Mouse (Mus musculus): Measurements from ENCODE around the gene Slc22a16.
"Not testable (repeated sequence)": the region's sequence is repeated elsewhere in the genome, so short reads cannot be mapped to it uniquely, and the experiment has no call there.

The Slc22a16 gene

DNA sequence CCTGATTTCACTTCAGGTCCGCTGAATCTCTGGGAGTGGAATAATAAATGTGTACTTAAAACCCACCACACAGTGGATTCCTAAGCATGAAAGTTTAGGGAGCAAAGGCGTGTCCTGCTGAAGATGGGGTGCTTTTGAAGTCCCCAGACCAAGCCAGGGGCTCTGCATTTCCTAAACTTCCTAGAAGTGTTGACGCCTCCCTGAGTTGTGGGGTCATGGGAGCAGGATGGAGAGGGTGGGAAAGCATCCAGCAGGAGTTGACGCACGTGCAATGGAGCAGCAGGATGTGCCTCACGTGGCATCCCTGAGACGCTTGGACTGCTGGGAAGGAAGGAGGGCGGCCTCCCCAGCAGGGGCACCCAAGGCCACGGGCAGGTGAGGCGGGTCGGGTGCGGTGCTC lies at the start of gene Slc22a16:
Slc22a16 (plus strand) TSS at position 301 of the 400 bp plus-strand sequence.
- DNase-seq (ENCODE audit: low spot score) = no peak

DNA sequence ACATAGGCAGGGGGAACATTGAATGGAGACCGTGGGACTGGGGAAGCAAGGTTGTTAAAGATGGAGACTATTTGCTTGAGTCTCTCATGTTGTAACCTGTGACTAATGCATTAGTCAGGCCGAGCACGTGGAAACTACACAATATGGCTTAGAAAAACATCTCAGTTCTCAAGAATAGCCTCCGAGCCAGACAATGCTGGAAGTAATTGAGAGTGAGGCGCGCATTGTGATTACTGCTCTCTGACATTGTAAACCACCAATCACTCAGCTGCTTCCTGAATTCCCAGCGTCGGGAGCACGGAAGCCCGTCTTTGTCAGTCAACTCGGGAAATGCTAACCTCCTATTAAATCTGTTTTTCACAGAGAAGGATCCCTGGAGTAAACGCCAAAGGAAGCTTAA lies 48.6 kb upstream of the Slc22a16 start:
- no peak for DNase-seq (ENCODE audit: low spot score)

DNA sequence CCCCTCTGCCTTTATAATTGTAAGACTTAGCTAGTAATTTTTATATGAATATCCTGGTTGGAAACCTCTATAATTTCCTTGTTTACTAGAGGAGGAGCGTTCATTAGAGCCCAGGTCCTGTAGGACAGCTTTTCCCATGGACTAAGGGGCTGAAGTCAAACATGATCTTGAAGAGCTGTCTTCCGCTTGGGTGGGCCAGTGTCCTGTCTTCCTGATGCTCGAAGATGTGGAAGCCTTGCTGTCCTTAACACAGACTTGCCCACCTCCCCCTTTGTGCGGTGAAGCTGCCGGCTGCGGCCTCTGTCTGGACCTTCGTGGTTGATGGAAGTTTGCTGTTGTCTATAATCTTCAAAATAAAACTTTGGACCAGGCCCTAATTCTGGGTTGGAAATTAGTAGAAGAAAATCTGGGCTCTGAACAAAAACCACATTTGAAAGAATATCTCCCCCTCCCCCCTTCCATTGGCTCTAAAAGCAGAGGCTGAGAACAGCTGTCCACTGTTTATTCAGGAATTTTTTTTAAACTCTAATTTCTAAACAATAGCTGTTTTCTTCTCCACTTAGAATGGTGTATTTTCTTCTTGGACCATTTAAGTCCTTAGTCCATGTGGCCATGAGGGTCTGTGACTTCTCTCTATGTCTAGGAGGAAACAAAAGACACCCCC lies 46.7 kb upstream of the Slc22a16 start:
- no peak for DNase-seq (ENCODE audit: low spot score)

DNA sequence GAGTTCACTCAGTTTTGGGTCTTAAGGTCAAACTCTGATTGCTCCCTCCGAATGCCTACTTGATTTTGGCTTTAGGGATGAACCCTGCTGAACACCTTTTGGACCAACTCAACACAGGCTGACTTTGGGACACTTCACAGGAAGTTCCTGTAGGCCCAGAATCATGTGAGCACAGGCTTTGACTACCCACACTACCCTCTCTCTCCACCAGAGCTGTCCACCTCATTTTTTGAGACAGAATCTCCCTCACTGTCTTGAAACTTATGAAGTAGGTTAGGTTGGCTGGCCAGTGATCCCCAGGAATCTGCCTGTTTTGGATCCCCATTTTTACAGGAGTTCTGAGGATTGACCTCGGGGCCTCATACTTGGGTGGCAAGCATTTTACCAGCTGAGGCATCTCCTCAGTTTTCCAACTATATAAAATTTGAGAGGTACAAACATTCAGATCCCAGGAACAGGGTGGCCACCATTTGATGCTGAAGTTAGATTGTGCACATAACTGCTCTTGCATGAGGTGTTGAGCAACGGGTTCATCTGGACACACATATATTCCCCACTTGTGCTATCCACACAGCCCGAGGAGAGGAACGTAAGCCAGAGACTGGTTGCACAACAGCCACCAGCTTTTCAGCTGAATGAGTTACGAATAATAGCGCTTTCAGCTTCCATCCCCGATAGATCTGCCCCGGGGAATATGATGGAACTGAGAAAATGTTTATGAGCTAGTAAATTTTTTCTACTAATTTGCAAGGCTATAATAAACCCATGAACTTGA lies 45.9 kb upstream of the Slc22a16 start:
- DNase-seq (ENCODE audit: low spot score) = no peak

DNA sequence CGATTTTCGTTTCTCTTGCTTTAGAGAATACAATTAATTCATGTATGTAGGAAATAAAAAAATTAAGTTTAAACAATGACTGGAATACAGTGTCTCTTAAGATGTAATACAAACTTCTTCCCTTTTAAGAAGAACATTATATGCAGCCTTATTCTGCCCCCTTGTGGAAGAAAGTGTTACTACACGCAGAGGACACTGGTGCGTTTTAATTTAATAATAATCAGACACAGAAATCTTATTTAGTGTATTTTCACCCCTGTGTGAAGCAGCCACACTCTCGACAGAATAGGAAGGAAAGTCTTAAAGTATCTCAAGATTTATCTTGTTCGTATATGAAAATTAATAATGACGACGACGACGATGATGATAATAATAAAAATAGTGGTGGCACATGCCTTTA lies 45.1 kb upstream of the Slc22a16 start:
- no peak for DNase-seq (ENCODE audit: low spot score)

DNA sequence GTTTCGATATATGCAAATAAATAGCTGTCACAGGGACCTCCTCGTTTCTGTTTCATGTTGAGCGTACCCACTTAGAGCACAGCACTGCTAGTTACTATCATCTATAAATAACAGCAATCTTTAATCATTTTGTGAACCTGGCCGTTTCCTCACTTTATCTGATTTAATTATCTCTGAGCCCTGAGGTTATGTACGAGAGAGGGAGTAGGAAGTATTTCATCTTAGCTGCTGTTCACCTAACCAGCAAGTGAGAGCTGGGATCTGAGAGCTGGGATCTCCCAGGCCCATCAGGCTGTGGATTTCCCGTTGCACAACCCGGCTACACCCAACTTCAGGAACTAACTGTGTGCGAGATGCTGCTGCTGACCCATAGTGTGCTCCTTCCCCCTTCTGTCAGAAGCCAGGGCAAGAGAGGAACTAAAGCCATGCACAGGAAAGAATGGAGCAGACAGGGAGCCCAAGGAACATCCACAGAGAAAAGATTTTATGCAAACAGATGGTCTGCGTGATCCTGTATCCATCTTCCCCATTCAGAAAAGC lies 44.5 kb upstream of the Slc22a16 start:
- DNase-seq (ENCODE audit: low spot score) = no peak

DNA sequence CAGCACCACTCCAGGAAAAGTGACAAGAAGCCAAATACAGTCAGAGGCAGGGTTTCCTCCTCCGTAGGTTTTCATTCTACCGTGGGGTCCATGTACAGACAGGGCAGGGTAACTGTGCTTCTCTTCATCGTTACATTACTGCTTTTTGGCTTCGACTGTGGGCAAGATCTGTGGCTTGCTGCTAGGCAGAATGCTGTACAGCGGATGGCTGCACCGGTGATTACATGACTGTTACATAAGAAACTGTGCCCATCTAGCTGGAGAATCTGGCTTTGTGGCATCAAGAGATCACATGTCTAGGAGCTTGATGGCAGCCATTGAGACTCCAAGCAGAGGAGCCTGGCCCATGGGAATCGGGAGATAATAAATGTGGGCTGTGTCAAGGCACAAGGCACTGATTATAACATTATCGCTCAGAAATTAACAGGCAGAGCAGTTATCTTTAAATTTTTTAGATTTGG lies 43.8 kb upstream of the Slc22a16 start:
- no peak for DNase-seq (ENCODE audit: low spot score)

DNA sequence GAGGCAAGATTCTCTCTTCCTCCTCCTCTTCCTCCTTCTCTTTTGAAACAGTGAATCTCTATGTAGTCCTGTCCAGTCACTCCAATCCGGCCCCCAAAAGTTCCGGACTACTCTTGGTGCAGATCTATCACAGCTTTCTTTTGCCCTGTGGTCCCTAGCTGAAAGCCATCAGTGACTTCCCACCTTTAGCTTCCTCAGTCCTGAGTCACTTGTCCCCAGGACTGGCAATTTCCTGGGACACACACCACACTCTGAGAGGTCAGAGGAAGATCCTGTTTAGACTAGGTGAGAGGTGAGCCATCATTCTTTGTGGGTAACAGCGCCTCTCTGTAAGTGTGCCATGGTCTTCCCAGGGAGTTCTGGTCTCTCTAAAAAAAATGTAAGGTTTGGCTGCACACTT lies 43.1 kb upstream of the Slc22a16 start:
- no peak for DNase-seq (ENCODE audit: low spot score)

DNA sequence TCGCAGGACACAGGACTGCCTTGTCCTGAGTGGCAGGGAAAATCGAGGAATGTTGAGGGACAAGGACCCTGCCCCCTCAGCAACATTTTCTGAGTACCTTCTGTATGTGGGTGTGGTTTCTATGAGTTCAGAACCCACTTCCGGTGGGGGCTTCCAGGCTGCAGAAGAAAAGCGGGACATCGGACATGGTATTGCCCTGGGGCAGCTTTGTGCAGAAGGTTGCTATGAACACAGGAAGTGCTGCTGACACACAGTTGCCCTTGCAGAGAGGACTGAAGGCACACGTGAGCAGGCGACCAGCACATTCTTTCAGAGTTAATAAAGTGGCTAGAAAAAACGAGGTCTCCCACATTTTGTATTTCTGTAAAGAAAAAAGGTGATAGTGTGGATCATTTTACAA lies 42.6 kb upstream of the Slc22a16 start:
- DNase-seq (ENCODE audit: low spot score) = no peak

DNA sequence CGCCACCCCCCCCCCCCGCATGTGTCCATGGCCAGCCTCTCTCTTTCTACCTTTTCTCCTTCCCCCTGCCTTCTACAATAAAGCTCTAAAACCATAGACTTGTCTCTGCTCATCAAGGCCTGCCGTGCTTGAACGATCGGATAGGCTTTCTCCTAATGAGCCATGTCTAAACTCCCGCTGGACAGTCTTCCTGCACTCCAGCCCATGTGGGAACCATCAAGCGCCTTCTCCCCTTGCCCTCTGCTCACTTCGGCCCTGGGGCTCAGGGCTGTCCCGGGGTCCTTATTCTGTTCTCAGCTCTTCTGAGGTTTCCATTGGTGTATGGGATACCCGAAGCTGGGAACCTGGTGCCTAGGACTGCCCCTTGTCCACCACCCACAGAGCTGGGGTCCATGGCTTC lies 41.5 kb upstream of the Slc22a16 start:
- no peak for DNase-seq (ENCODE audit: low spot score)

DNA sequence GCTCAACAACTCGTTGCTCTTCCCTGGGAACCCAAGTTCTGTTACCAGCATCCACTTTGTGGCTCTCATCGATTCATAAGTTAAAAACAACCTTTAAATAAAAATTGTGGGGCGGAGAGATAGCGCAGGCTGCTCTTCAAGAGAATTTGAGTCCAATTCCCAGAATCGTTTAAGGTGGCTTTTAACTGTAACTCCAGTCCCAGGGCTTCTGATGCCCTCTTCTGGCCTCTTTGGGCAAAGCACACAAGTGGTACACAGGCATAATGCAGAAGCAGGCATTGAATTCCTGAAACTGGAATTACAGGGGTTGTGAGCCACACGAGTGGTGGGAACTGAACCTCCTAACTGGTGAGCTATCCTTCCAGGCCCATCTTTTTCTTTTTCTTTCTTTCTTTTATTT lies 40.5 kb upstream of the Slc22a16 start:
- no peak for DNase-seq (ENCODE audit: low spot score)

DNA sequence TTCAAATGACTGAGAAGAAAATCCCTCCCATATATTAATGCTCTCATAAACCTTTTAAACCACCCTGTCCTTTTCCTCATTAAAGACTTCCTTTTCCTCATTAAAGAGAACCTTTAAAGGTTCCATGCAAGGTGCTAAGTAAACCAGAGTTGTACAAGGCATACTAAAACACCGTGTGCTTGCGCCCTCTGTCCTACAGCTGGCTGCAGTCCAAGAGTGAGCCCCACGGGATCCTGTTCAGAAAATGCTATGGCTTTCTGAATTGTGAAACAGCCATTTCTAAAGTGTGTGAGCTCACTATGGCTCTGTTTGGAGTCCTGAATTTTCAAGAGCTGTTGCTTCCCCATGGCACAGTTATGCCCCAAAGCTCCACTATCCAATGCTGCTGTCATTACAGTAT lies 39.5 kb upstream of the Slc22a16 start:
- DNase-seq (ENCODE audit: low spot score) = no peak

DNA sequence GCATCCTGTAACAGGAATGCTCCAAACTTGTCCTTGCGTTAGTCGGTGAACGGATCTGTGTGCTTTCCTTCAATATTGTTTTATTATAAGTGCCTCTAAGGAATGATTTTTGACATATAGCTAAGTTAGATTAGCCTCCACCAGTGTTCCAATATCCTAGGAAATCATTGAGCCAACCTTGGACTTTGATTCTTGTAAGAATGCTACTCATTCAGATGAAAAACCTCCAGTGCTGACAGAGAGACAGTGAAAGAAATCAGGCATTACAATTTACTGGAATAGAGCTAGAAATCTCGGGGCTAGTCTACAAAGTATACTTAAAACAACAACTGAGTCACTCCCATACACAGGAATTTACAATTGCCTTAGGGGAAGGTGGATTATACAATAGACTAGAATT lies 37.5 kb upstream of the Slc22a16 start:
- not testable (repeated sequence) for DNase-seq (ENCODE audit: low spot score)

DNA sequence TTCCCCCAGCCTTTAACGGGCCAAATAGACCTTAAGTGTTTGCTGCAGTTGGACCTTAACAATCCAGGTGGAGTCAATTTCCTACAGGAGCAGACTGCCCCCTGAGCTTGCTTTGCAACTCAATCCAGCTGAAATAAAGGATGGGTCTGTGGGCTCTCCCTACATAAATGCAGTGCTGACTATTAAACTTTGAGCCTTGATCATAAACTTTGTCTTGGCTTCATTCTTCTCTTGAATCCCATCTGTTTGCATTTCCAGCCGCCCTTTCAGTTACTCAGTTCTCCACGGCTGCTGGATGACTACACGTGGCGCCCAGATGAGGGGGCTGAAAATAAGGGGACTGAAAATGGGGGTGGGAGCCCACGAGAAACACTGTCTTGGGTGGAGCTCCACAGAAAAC lies 28.8 kb upstream of the Slc22a16 start:
- no peak for DNase-seq (ENCODE audit: low spot score)

DNA sequence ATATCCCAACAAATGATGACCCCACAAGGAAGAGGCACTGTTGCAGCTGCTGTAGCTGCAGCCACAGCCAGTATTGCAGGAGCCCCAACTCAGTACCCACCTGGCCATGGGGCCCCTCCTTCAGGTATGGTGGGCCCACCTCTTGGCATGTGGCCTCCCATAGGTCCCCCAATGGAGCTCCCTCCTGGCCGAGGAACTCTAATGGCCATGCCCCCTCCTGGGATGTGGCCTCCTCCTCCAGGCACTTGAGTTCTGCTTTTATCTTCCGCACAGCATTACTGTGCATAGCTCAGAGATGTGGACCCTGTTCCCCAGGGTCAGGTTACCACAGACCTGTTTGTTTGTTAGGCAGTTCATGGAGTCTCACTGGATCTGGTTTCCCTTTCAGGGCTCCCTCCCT lies 20.8 kb upstream of the Slc22a16 start:
- no peak for DNase-seq (ENCODE audit: low spot score)

DNA sequence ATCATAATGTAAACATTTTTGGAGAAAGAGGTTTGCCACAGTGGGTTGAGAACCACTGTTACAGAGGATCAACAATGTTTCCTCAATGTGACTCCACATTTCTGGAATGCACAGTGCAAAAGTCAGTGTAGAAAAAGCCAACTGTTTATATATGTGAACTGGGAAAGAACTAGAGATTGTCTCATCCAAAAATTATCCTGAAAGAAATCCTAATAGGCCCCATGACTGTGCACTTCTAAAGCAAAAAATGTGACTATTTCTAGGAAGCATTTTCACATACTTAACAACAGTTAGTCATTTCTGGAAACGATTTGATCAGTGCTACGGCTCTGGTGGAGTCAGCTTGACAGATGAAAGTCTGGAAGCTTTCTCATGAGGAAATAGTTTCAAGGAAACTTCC lies 18.3 kb upstream of the Slc22a16 start:
- no peak for DNase-seq (ENCODE audit: low spot score)

DNA sequence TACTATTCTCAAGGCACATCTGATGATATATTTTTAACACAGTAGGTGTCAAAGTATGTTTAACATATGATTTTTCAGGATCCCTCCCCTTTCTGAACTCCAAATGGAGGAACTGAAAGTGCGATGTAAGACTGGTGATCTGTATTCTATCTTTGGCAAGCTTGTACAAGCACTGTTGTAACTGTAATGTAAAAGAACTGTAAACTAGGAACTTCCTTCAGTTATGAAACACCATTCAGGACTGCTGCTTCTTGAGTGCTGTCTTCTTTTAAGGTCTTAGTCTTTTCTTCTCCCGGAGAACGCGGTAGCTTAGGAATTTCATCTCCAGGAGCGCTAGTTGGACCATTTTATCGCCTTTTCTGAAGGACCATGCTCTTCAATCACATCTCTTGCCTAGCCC lies 4.4 kb upstream of the Slc22a16 start:
- DNase-seq (ENCODE audit: low spot score) = not testable (repeated sequence)

DNA sequence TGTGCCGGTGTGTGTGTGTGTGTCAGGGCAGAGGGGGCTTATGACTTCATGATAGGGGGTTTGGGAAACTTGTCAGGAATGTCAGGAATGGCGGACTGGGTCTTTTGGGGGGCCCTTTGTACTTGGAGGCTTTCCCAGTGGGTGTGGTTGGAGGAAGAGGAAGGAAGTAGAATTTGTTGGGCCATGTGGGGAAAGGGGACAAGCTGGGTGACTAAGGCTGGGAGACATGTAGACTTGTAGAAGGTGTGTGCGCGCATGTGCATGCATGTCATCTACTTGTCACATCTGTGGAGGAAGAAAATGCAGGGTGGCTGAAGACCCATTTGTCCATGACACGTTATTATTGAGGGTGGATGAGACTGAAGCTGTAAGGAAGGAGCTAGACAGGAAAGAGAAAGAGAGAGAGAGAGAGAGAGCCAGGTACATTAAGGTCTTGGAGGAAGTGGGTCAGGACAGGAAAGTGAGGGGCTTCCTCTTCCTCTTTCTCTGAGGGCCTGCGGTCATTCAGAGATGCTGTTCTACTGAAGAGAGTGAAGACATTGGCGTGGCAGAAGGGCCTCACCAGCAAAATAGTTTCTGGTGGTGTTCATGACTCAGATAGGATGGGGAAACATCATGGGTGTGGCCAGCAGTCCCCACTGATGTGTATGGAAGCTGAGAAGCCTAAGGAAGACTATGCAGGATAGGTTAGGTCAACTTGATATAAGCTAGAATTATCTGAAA lies 5.9 kb downstream of the Slc22a16 start:
- no peak for DNase-seq (ENCODE audit: low spot score)

DNA sequence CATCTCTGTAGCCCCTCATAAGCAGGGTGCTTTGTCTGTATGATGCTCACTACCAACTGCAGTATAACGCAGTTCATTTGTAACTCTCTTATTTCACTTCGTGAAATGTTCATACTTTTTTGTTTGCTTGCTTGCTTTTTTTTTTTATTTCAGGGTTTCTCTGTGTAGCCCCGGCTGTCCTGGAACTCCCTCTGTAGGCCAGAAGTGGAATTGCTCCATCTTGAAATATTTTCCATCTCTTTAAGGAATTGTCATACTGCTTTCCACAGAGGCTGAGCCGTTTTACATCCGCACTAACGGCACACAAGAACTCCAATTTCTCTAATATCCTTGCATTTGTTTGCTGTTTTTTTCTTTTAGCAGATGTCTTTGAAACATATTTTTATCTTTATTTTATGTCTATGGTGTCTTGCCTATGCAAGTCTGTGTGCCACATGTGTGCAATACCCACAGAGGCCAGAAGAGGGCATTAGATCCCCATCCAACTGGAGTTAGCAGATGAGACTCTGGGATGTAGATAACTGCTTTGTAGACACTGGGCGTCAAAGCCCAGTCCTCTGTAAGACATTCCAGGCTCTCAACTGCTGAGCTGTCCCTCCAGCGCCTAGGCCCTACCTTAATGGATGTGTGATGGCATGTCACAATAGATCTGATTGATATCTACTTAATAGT lies 13.6 kb downstream of the Slc22a16 start:
- peak; percentile 53 for DNase-seq (ENCODE audit: low spot score)

DNA sequence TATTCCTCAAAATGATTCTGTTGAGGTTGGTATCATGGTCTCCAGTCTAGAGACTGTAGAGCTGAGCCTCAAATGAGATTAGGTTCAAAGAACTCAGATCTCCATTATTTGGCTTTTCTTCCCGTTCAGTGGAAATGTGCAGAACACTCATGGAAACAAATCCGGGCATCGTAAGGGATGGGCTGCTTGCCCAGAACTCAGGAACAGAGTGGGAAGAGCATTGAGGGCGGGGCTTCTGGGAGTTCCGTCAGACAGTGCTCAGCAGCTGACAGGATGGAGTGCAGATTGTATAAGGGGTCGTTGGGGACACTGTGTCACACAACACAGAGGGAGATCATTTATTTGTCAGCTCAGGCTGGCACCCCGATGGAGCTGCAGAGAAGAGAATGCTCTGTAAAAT lies 22.1 kb downstream of the Slc22a16 start:
- DNase-seq (ENCODE audit: low spot score) = no peak

DNA sequence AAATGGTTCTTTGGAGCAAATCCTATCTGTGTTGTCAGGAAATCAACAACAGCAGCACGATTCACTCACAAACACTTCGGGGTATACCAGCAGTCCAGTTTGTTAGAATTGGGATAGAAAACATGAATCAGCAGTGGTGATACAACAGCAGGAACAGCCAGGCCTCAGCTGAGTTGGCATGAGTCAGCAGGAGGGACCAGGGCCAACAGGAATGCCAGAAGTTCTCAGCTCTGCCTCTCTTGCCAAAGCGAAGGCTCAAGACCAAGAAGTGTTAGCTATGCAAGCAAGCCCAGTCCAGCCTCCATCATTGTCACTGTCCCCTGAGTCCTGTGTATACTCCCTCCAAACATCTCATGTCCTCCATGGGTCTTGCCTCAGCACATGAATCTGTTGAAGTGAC lies 27.0 kb downstream of the Slc22a16 start:
- no peak for DNase-seq (ENCODE audit: low spot score)

DNA sequence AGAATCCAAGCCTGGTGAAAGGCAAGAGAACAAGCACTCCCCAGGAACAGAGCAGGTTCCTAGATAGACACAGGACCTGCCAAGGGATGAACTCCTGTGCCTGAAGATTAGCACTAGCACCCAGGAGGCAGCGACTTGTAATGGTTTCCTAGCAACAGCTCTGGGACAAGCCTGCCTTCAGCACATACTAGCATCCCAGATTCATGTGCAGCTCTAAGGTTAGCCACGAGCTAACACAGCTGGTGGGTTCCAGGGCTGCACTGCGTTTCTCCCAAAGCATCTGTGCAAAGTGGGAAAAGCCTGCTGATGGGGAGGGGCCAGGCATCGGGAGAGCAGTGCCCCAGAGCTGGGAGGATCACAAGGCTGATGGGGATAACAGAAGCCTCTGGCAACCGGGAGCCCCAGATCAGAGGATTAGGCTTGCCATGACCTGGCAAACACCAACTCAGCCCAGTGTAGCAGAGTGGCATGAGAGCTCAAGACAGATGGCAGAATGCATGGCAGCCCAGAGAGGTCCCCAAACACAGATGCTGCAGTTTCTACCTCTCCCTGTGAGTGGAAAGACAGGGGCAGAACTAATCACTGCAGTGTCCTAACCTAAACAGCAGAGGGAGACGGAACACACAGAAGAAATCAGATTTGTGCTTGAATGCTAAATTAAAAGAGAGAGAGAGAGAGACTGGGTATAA lies 34.7 kb downstream of the Slc22a16 start:
- no peak for DNase-seq (ENCODE audit: low spot score)

Data from testis, postnatal 14 days (tissue).